Mouse (Mus musculus) E14TG2a.4 (cell line): Measurements from ENCODE around the gene Apopt1.

Source experiments
- CTCF ChIP-seq: conservative IDR thresholded peaks from 2 replicates; pipeline ENCODE4 v1.5.1; 2014; ENCODE audit warnings: low read length
- POU5F1 ChIP-seq: IDR thresholded peaks from 2 replicates; pipeline ENCODE4 v1.6.1; 2014; ENCODE audit warnings: low read length, borderline replicate concordance

DNA sequence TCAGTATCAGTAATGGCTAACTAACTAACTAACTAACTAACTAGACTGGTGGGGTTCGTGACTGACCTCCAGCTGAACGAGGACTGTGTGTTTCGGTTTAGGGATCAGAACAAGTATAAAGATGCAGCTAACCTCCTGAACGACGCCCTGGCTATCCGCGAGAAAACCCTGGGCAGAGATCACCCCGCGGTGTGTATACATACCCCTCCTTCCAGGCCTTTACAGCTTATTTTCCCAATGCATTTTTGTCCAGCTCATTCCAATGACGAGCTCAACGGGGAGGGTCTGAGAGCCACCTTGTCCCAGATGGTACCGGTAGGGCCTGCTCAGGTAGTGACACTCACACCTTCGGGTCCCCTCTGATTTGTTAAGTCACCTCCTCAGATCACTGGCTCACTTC is 64.9 kb downstream of the Apopt1 start:
- no peak for TF ChIP-seq CTCF
- TF ChIP-seq POU5F1, result no peak
